In the genomic region with DNA sequence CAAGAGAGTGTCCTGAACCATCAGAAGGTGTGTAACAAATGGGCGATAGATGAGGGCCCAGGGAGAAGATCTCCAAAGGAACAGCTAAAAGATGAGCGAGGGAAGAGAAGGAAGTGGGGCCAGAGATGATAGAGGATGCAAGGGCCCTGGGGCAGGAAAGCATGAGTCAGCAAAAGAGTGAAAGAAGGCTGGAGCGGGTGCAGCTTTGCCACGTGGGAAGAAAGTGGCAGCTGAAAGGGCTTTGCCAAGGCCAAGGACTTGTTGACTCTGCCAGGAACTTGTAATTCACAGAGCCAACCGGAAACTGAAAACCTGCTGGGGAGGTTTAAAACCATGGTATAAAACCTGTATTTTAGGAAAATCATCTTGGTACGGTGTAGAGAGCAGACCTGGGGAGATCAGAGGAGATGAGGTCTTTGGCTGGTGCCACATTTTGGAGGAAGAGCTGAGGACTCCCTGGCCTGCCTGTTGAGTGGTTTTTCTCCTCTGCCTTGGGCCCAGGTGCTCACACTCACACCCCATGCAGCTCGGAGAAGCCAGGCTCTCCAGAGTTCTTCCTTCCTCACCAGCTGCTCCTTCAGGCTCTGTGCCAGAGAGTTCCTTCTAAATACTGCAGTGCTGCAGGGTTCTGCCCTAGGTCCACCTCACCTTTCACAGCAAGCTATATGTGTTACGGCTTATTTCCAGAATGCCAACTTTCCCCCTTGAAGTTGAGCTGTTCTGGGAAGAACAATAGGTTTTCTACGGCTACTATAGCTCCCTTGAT, we compare ENCODE assay signal across 11 mouse cellular contexts. TPM values are rescaled to one million over a fixed set of nuclear protein-coding genes. Genes with fewer than 3 reads are reported as not detected.
DNase-seq lines count a peak whose midpoint lies in the region; ATAC-seq lines count a peak whose summit lies in the region.
"Had no signal": no experiment of that assay in that cellular context is flagged by ENCODE, and none has a peak within 500 bp of the region (broad histone marks: within the 10 kb centered on the region; RNA-seq: fewer than 3 reads in every experiment).

No protein-coding gene starts in this region.

- H3K9me3 ChIP-seq in kidney, embryonic 15.5 days (replicated peaks): no peaks in the 10 kb centered on the region
- no peaks in the 10 kb centered on the region for H3K9me3 ChIP-seq in megakaryocyte, embryonic 14.5 days
- H3K9me3 ChIP-seq: lung, embryonic 15.5 days had no signal

- peaks cover 67% of the 10 kb centered on the region for H3K36me3 ChIP-seq in kidney, embryonic 15.5 days
- H3K36me3 ChIP-seq in megakaryocyte, embryonic 14.5 days (replicated peaks; ENCODE audit: low read length): peaks cover 20% of the 10 kb centered on the region

- H3K4me2 ChIP-seq in kidney, embryonic 15.5 days: no peak overlapping the region
- H3K4me2 ChIP-seq: lung, embryonic 15.5 days had no signal

- WGBS in kidney, embryonic 15.5 days: 67% methylated on average over 9 of the region's 9 CpGs

- no peak overlapping the region for H3K9ac ChIP-seq in kidney, embryonic 15.5 days
- H3K9ac ChIP-seq: lung, embryonic 15.5 days had no signal

- peak overlapping the region; percentile 16; the same call in 1 of the 2 replicates for H3K27ac ChIP-seq in kidney, embryonic 15.5 days
- H3K27ac ChIP-seq: lung, embryonic 15.5 days had no signal

- 0 out of 2 replicates have a peak, but pooled peaks cover 5% of the 10 kb centered on the region for H3K4me1 ChIP-seq in kidney, embryonic 15.5 days
- peaks cover 65% of the 10 kb centered on the region for H3K4me1 ChIP-seq in megakaryocyte, embryonic 14.5 days
- H3K4me1 ChIP-seq: lung, embryonic 15.5 days had no signal

- H3K27me3 ChIP-seq in kidney, embryonic 15.5 days: no peaks in the 10 kb centered on the region
- peaks cover 55% of the 10 kb centered on the region for H3K27me3 ChIP-seq in megakaryocyte, embryonic 14.5 days (replicated peaks)
- H3K27me3 ChIP-seq: lung, embryonic 15.5 days had no signal

- H3K4me3 ChIP-seq in kidney, embryonic 15.5 days (replicated peaks): no peak overlapping the region
- peak overlapping the region; percentile 47 for H3K4me3 ChIP-seq in megakaryocyte, embryonic 14.5 days (replicated peaks)
- H3K4me3 ChIP-seq: lung, embryonic 15.5 days had no signal

- ATAC-seq in kidney, embryonic 15.5 days (replicated peaks; ENCODE audit: low FRiP score): no peak

- DNase-seq in kidney, postnatal 14 days: no peak
- peak; percentile 41 for DNase-seq in adrenal gland, postnatal 25 days
- DNase-seq in cerebellum, adult 9-11 months: peak; percentile 79
- no peak for DNase-seq in thymus, postnatal 14 days
- DNase-seq in urinary bladder, postnatal 14 days (ENCODE audit: low spot score): no peak
- DNase-seq: layer of hippocampus, postnatal 36 days; retina, postnatal 1 day; thymus, adult 2 months had no signal

RNA-seq across cellular contexts. Expression of gene Csf1, which starts 9.3 kb away (rescaled TPM):
- 9.3 and 10.3 TPM in 2 replicates for polyA plus RNA-seq in kidney, embryonic 15.5 days (2015; fragmentation: Nextera tagmentation; extraction: Ambion mirVana)
- 14.7 and 15.1 TPM in 2 replicates for total RNA-seq in adrenal gland, postnatal 25 days (2021)
- polyA plus RNA-seq in megakaryocyte, embryonic 14.5 days (2012; ENCODE audit: insufficient read depth, low replicate concordance): 1.5 and 4.0 TPM in 2 replicates

RNA-seq across cellular contexts. Expression of gene Ahcyl1, which starts 54.6 kb away (rescaled TPM):
- 92.7 and 94.5 TPM in 2 replicates for polyA plus RNA-seq in kidney, embryonic 15.5 days (2015; fragmentation: Nextera tagmentation; extraction: Ambion mirVana)
- 211 and 235 TPM in 2 replicates for total RNA-seq in adrenal gland, postnatal 25 days (2021)
- 2.1 and 3.6 TPM in 2 replicates for polyA plus RNA-seq in megakaryocyte, embryonic 14.5 days (2012; ENCODE audit: insufficient read depth, low replicate concordance)

Comparison
In these comparisons a context has a peak if more than half of its experiments do, and no peak if none do; other contexts are left out.
1. DNase-seq: peak in adrenal gland, postnatal 25 days (single experiment) and cerebellum, adult 9-11 months (single experiment); none in kidney, postnatal 14 days (single experiment), thymus, postnatal 14 days (single experiment) and urinary bladder, postnatal 14 days (single experiment).
2. RNA of gene Ahcyl1, which starts 54.6 kb away (polyA plus RNA-seq): 92.7 to 94.5 TPM in kidney, embryonic 15.5 days; 2.1 to 3.6 TPM in megakaryocyte, embryonic 14.5 days; every median in the first group is over 10 times any median in the second.